Mouse (Mus musculus) layer of hippocampus, adult 2 months (tissue): Measurements from ENCODE around the gene 4933430I17Rik. TPM values are rescaled to one million over a fixed set of nuclear protein-coding genes. Genes with fewer than 3 reads are reported as not detected.

Experiments
- DNase-seq, 2 experiments: peaks; one replicate each; pipeline ENCODE4 v3.0.0; 2022; ENCODE audit warnings: low spot score in 2 of 2
- H3K27ac ChIP-seq: fragments of 200-600 bp; 2 replicates; pipeline ENCODE4 v1.8.1; 2022
- H3K4me3 ChIP-seq: fragments of 200-600 bp; 2 replicates; pipeline ENCODE4 v1.8.1; 2022; ENCODE audit warnings: mild to moderate bottlenecking
- CTCF ChIP-seq: fragments of 200-600 bp; conservative IDR thresholded peaks from 2 replicates; pipeline ENCODE4 v1.8.1; 2022; ENCODE audit warnings: antibody characterized with exemption, mild to moderate bottlenecking, moderate library complexity
- total RNA-seq, 2 experiments: library from RNA; stranded (reverse); gene quantifications; 2 replicates each; pipeline ENCODE4 v1.2.3; 2021

4933430I17Rik gene
- total RNA-seq, 2 experiments from 2014 or later: 0.44 TPM; not detected in 1

- H3K4me3 ChIP-seq: no peak overlapping the region
- DNase-seq: no peak
- no peak overlapping the region for H3K27ac ChIP-seq
- TF ChIP-seq CTCF: no peak
Observed at GRCm38 (mm10) chr4:62513998-62514506, 11.1 kb upstream of the 4933430I17Rik start.

GRCm38 (mm10) chr4:62514995-62515394, 10.2 kb upstream of the 4933430I17Rik start:
- H3K27ac ChIP-seq: no peak overlapping the region
- H3K4me3 ChIP-seq: no peak overlapping the region
- no peak for TF ChIP-seq CTCF
- DNase-seq: no peak

GRCm38 (mm10) chr4:62515490-62515889, 9.7 kb upstream of the 4933430I17Rik start:
- no peak for TF ChIP-seq CTCF
- DNase-seq: no peak
- Histone ChIP-seq H3K4me3 (no peak overlapping the region), H3K27ac (peak overlapping the region; percentile 43; the same call in 1 of the 2 replicates)

- H3K4me3 ChIP-seq: no peak overlapping the region
- no peak for DNase-seq
- peak; percentile 23; the same call in 1 of the 2 replicates for TF ChIP-seq CTCF
- H3K27ac ChIP-seq: peak overlapping the region; percentile 43; the same call in 1 of the 2 replicates
Observed at GRCm38 (mm10) chr4:62516079-62516478, 9.1 kb upstream of the 4933430I17Rik start.

GRCm38 (mm10) chr4:62516579-62516978, 8.6 kb upstream of the 4933430I17Rik start:
- no peak for TF ChIP-seq CTCF
- no peak for DNase-seq
- no peak overlapping the region for H3K4me3 ChIP-seq
- H3K27ac ChIP-seq: peak overlapping the region; percentile 39; the same call in 1 of the 2 replicates

GRCm38 (mm10) chr4:62517046-62517445, 8.1 kb upstream of the 4933430I17Rik start:
- Histone ChIP-seq H3K4me3 (no peak overlapping the region), H3K27ac (no peak overlapping the region)
- no peak for DNase-seq
- no peak for TF ChIP-seq CTCF

- TF ChIP-seq CTCF: 0 out of 2 replicates have a peak, but pooled peaks have one; percentile 4
- DNase-seq: no peak
- no peak overlapping the region for H3K4me3 ChIP-seq
- no peak overlapping the region for H3K27ac ChIP-seq
Observed at GRCm38 (mm10) chr4:62517538-62518415, 7.4 kb upstream of the 4933430I17Rik start.

GRCm38 (mm10) chr4:62518416-62519121, 6.6 kb upstream of the 4933430I17Rik start:
- TF ChIP-seq CTCF: no peak
- no peak for DNase-seq
- Histone ChIP-seq H3K4me3 (peak overlapping the region; percentile 96), H3K27ac (peak overlapping the region; percentile 88; the same call in 1 of the 2 replicates)

- no peak for TF ChIP-seq CTCF
- no peak for DNase-seq
- H3K27ac ChIP-seq: peak overlapping the region; percentile 88
- H3K4me3 ChIP-seq: peak overlapping the region; percentile 96
Observed at GRCm38 (mm10) chr4:62519122-62519848, 5.9 kb upstream of the 4933430I17Rik start.

GRCm38 (mm10) chr4:62519849-62520233, 5.3 kb upstream of the 4933430I17Rik start, which contains the start of gene Alad:
Gene Alad (minus strand): TSS chr4:62519918.
- peak; percentile 69 to 75 for DNase-seq
- TF ChIP-seq CTCF: no peak
- Histone ChIP-seq H3K27ac (peak within 1 kb of the TSS; percentile 88), H3K4me3 (peak within 1 kb of the TSS; percentile 96)

- H3K27ac ChIP-seq: no peak overlapping the region
- no peak overlapping the region for H3K4me3 ChIP-seq
- no peak for TF ChIP-seq CTCF
- no peak for DNase-seq
Observed at GRCm38 (mm10) chr4:62520892-62521400, 4.2 kb upstream of the 4933430I17Rik start.

- DNase-seq: no peak
- TF ChIP-seq CTCF: no peak
- peak overlapping the region; percentile 93 for H3K4me3 ChIP-seq
- peak overlapping the region; percentile 100; the same call in 1 of the 2 replicates for H3K27ac ChIP-seq
Observed at GRCm38 (mm10) chr4:62525489-62525811, 281 bp downstream of the 4933430I17Rik start.
